Mouse (Mus musculus) bone marrow macrophage, adult 2 months (primary cell): ENCODE data around the gene Farp1.

Experiments used
- CTCF ChIP-seq: IDR thresholded peaks from 2 replicates; pipeline ENCODE4 v1.5.1; 2012; ENCODE audit warnings: low read depth, mild to moderate bottlenecking, low read length, moderate library complexity
- POLR2A ChIP-seq: IDR thresholded peaks from 2 replicates; pipeline ENCODE4 v1.6.1; 2012; ENCODE audit warnings: mild to moderate bottlenecking, low read depth, low read length, borderline replicate concordance

DNA sequence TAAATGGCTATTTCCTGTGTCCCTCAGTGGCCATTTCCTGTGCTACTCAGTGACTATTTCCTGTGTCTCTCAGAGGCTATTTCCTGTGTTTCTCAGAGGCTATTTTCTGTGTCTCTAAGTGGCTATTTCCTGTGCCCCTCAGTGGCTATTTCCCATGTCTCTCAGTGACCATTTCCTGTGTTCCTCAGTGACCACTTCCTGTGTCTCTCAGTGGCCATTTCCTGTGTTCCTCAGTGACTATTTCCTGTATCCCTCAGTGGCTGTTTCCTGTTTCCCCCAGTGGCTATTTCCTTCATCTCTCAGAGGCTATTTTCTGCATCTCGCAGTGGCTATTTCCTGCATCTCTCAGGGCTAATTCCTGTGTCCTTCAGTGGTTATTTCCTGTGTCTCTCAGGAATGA is 129.9 kb downstream of the Farp1 start:
- TF ChIP-seq CTCF (no peak), POLR2A (no peak)
